Mouse (Mus musculus) lung, embryonic 14.5 days (tissue): Measurements from ENCODE around the gene Tmem255a. TPM values are rescaled to one million over a fixed set of nuclear protein-coding genes. Genes with fewer than 3 reads are reported as not detected.
"Not testable (repeated sequence)": the region's sequence is repeated elsewhere in the genome, so short reads cannot be mapped to it uniquely, and the experiment has no call there.

Experiments
- ATAC-seq: fragments of 200-750 bp; cut with Nextera tagmentation; 2 replicates; pipeline ENCODE4 v1.8.0; 2017; ENCODE audit warnings: mild to moderate bottlenecking, moderate TSS enrichment, moderate library complexity; ENCODE audit not compliant: insufficient read depth
- DNase-seq: peaks from one replicate; pipeline ENCODE4 v3.0.0-alpha.2; 2015
- H3K27ac ChIP-seq: fragments of 300-500 bp; sonication (generic); 2 replicates; pipeline ENCODE4 v1.5.1; 2014; ENCODE audit warnings: low read depth, mild to moderate bottlenecking, moderate library complexity
- H3K27me3 ChIP-seq: fragments of 300-500 bp; sonication (generic); 2 replicates; pipeline ENCODE4 v1.6.1; 2014; ENCODE audit warnings: low read length, control low read depth; ENCODE audit not compliant: insufficient read depth
- H3K36me3 ChIP-seq: fragments of 300-500 bp; sonication (generic); 2 replicates; pipeline ENCODE4 v1.6.1; 2014; ENCODE audit warnings: control low read depth; ENCODE audit not compliant: insufficient read depth
- H3K4me1 ChIP-seq: fragments of 300-500 bp; sonication (generic); 2 replicates; pipeline ENCODE4 v1.6.1; 2014; ENCODE audit warnings: antibody characterized with exemption, control low read depth; ENCODE audit not compliant: insufficient read depth
- H3K4me2 ChIP-seq: fragments of 300-500 bp; sonication (generic); 2 replicates; pipeline ENCODE4 v1.6.1; 2014; ENCODE audit warnings: mild to moderate bottlenecking
- H3K4me3 ChIP-seq: fragments of 300-500 bp; sonication (generic); 2 replicates; pipeline ENCODE4 v1.5.1; 2014; ENCODE audit warnings: low read depth, low read length
- H3K9ac ChIP-seq: fragments of 300-500 bp; sonication (generic); 2 replicates; pipeline ENCODE4 v1.6.1; 2014
- H3K9me3 ChIP-seq: fragments of 300-500 bp; sonication (generic); 2 replicates; pipeline ENCODE4 v1.6.1; 2016; ENCODE audit warnings: low read depth, low read length, control low read depth
- CTCF ChIP-seq: IDR thresholded peaks from 2 replicates; pipeline ENCODE4 v1.5.1; 2016; ENCODE audit warnings: antibody characterized with exemption, low read depth
- WGBS: fragments of 180-500 bp; shearing (Covaris S2); extraction: QIAGEN DNeasy Blood & Tissue Kit; methylation state at CpG from one replicate; pipeline ENCODE4 v1.1.7; 2014; 5-methylcytosine and 5-hydroxymethylcytosine counted together
- polyA plus RNA-seq: library from polyadenylated mRNA; unstranded; fragments of >200 nt; fragmentation: Nextera tagmentation; extraction: Ambion mirVana; gene quantifications from 2 replicates; pipeline ENCODE4 v1.2.1, GENCODE M21; 2014

Tmem255a gene
- polyA plus RNA-seq, 1 experiment from 2014 or later: 23.3 TPM

DNA sequence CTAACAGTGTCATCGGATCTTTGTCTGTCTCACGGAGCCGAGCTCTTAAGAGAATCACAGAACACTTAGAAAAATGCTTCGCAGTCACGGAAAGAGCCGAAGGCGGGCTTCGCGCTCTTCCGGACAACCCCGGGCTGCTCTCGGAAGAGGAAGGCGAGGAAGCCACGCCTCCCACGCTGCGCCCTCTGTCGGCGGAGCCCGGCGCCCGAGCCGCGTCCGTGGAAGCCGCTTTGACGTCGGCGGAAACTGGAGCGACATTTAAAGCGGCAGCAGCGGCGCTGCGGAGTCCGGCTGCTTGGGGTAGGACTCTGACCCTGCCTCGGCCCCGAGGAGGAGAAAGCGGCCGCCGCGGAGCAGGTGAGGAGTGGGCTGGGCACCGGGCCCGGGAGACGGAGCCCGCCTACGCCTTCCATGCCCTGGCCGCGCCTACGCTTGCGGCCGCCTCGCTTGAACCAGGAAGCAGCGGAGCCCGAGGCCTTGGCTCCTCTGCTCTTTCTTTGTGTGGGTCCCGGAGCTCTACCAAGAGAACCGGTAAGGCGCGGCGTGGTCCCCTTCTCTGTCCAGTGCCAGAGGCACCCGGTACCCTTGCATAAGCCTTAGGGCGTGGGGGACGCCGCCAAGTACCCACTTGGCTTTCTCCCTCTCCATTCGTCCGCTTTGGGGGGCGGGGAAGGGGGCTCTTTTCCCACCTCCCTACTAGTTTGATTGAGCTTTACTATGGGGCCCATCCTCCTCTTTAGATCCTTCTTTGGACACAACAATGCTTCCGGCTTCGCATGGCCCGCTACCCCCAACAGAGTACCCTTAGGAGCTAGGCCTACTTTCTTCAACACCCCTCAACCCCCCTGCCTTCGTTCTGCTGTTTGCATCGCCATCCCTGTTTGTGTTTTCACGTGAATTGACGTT lies 62.4 kb downstream of the Tmem255a start, which contains the start of gene Zbtb33:
TSS of gene Zbtb33 (plus strand) at position 242 of the 906 bp plus-strand sequence.
- Histone ChIP-seq H3K9me3 (no peaks in the 10 kb centered on the region), H3K9ac (peak within 1 kb of the TSS; percentile 72), H3K27me3 (no peaks in the 10 kb centered on the region), H3K36me3 (peaks cover 15% of the 10 kb centered on the region; the same call in 1 of the 2 replicates), H3K27ac (peak within 1 kb of the TSS; percentile 86), H3K4me3 (peak within 1 kb of the TSS; percentile 62), H3K4me2 (peak within 1 kb of the TSS; percentile 64), H3K4me1 (no peaks in the 10 kb centered on the region)
- TF ChIP-seq CTCF: peak; percentile 77
- ATAC-seq (peak; percentile 94), DNase-seq (peak; percentile 93)
- WGBS: 9% methylated on average over 51 of the region's 72 CpGs

- no peak for ATAC-seq
- 38% methylated on average over 2 of the region's 2 CpGs for WGBS
- H3K4me2 ChIP-seq: no peak overlapping the region
Observed at GRCm38 (mm10) chrX:38185520-38185919, 66.7 kb downstream of the Tmem255a start.

GRCm38 (mm10) chrX:38181608-38182258 lies 70.5 kb downstream of the Tmem255a start:
- ATAC-seq (peak; percentile 67), DNase-seq (peak; percentile 79)
- peak; percentile 44 for TF ChIP-seq CTCF
- no peak overlapping the region for H3K9ac ChIP-seq
- H3K27ac ChIP-seq: no peak overlapping the region
- WGBS: 22% methylated on average over 10 of the region's 15 CpGs
- H3K9me3 ChIP-seq: no peaks in the 10 kb centered on the region
- H3K27me3 ChIP-seq: no peaks in the 10 kb centered on the region
- no peaks in the 10 kb centered on the region for H3K36me3 ChIP-seq
- peak overlapping the region; percentile 40; the same call in 1 of the 2 replicates for H3K4me3 ChIP-seq
- no peaks in the 10 kb centered on the region for H3K4me1 ChIP-seq
- peak overlapping the region; percentile 64 for H3K4me2 ChIP-seq

More at GRCm38 (mm10) chrX:38185520-38185919, 66.7 kb downstream of the Tmem255a start:
- no peaks in the 10 kb centered on the region for H3K27me3 ChIP-seq
- no peak overlapping the region for H3K27ac ChIP-seq
- DNase-seq: no peak
- TF ChIP-seq CTCF: no peak
- no peaks in the 10 kb centered on the region for H3K4me1 ChIP-seq
- H3K9me3 ChIP-seq: no peaks in the 10 kb centered on the region
- no peak overlapping the region for H3K4me3 ChIP-seq
- no peak overlapping the region for H3K9ac ChIP-seq
- no peaks in the 10 kb centered on the region for H3K36me3 ChIP-seq

DNA sequence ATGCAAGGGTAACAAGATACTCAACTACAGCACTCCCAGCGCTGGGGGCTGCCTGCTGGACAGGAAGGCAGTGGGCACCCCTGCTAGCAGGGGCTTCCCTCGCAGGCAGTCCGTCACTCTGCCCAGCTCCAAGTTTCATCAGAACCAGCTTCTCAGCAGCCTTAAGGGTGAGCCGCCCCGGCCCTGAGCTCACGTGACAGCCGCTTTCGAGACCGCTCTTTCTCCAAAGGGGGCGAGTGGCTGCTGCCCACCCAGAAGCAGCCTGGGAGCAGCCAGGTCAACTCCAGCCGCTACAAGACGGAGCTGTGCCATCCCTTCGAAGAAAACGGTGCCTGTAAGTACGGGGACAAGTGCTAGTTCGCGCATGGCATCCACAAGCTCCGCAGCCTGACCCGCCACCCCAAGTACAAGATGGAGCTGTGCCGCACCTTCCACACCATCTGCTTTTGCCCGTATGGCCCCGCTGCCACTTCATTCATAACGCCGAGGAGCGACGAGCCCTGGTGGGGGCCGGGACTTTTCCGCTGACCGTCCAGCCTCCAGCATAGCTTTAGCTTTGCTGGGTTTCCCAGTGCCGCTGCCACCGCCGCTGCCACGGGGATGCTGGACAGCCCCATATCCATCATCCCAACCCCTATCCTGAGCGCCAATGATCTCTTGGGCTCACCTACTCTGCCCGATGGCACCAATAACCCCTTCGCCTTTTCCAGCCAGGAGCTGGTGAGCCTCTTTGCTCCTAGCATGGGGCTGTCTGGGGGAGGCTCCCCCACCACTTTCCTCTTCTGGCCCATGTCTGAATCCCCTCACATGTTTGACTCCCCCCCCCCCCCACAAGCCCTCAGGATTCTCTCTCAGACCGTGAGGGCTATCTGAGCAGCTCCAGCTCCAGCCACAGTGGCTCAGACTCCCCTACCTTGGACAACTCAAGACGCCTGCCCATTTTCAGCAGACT lies 71.3 kb downstream of the Tmem255a start:
- WGBS: 10% methylated on average over 37 of the region's 38 CpGs
- peak; percentile 78 for ATAC-seq
- Histone ChIP-seq H3K36me3 (no peaks in the 10 kb centered on the region), H3K27ac (peak overlapping the region; percentile 60; the same call in 1 of the 2 replicates), H3K27me3 (no peaks in the 10 kb centered on the region), H3K4me2 (peak overlapping the region; percentile 64), H3K9ac (peak overlapping the region; percentile 42), H3K9me3 (no peaks in the 10 kb centered on the region), H3K4me3 (peak overlapping the region; percentile 40), H3K4me1 (no peaks in the 10 kb centered on the region)
- TF ChIP-seq CTCF: no peak
- peak; percentile 24 for DNase-seq

- H3K4me1 ChIP-seq, H3K9ac ChIP-seq, H3K9me3 ChIP-seq, H3K36me3 ChIP-seq, H3K27me3 ChIP-seq, H3K27ac ChIP-seq: not testable (repeated sequence)
- peak; percentile 63 for TF ChIP-seq CTCF
- 26% methylated on average over 19 of the region's 19 CpGs for WGBS
- H3K4me2 ChIP-seq: peak overlapping the region; percentile 44; the same call in 1 of the 2 replicates
- peak; percentile 68 for ATAC-seq
- DNase-seq: peak; percentile 81
- H3K4me3 ChIP-seq: peak overlapping the region; percentile 20; the same call in 1 of the 2 replicates
Observed at GRCm38 (mm10) chrX:38179891-38180310, 72.3 kb downstream of the Tmem255a start.

- WGBS: 72% methylated on average over 4 of the region's 4 CpGs
- DNase-seq: no peak
- no peak for ATAC-seq
Observed at GRCm38 (mm10) chrX:38166592-38166991, 85.6 kb downstream of the Tmem255a start.

More at GRCm38 (mm10) chrX:38166592-38166991, 85.6 kb downstream of the Tmem255a start:
- H3K9ac ChIP-seq: no peak overlapping the region
- peak; percentile 13; the same call in 1 of the 2 replicates for TF ChIP-seq CTCF
- H3K4me3 ChIP-seq: no peak overlapping the region
- no peaks in the 10 kb centered on the region for H3K27me3 ChIP-seq
- no peak overlapping the region for H3K4me2 ChIP-seq
- no peaks in the 10 kb centered on the region for H3K9me3 ChIP-seq
- H3K27ac ChIP-seq: no peak overlapping the region
- H3K36me3 ChIP-seq: no peaks in the 10 kb centered on the region
- H3K4me1 ChIP-seq: no peaks in the 10 kb centered on the region
